Mouse (Mus musculus) MEL (cell line): ENCODE data around the gene Kdm1a.

Experiments
- CTCF ChIP-seq, 3 experiments: IDR thresholded peaks in 2 of 3; conservative IDR thresholded peaks in 1 of 3; 2 replicates each; pipeline ENCODE4 v1.5.1; 2011 to 2012; ENCODE audit warnings: low read length in 3 of 3, low read depth in 2 of 3, mild to moderate bottlenecking in 2 of 3, improper control_type of control experiment in 1 of 3, inconsistent platforms in 1 of 3, mixed read lengths in 1 of 3, moderate library complexity in 1 of 3; ENCODE audit not compliant: control insufficient read depth in 1 of 3, insufficient read depth in 1 of 3, poor library complexity in 1 of 3, severe bottlenecking in 1 of 3
- EP300 ChIP-seq, 2 experiments: IDR thresholded peaks; 2 replicates each; pipeline ENCODE4 v1.6.1; 2011; ENCODE audit warnings: improper control_type of control experiment in 2 of 2, low read length in 2 of 2, low read depth in 1 of 2, mild to moderate bottlenecking in 1 of 2
- MEF2A ChIP-seq: IDR thresholded peaks from 2 replicates; pipeline ENCODE4 v1.6.1; 2014; ENCODE audit warnings: low read depth, mild to moderate bottlenecking, inconsistent platforms, low read length, improper control_type of control experiment; ENCODE audit not compliant: poor library complexity, insufficient replicate concordance, severe bottlenecking; ENCODE audit errors: extremely low read depth

DNA sequence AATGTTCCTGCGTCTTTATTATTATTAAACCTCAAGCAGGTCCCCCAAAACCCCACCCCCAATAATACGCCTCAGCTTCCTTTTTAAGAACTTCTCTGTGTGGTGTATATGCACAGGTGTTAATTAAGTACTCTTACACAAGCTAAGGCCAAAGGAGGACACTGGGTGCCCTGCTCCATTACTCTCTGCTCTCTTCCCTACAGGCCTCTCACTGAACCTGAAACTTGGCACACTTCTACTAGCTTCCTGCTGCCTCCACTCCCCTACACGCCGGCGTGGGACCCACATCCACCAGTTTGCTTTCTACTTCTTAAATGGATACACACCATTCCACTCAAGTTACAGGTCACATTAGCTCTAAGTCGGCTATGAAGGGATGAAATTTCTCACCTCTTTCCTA, 7.3 kb downstream of the Kdm1a start:
- TF ChIP-seq EP300 (IDR thresholded peaks at IDR 0.05; ENCODE audit: low read depth in 1 of 2, low read length in 2 of 2) (no peak), CTCF (IDR thresholded peaks at IDR 0.05 in 2 of 3, conservative IDR thresholded peaks at IDR 0.05 in 1 of 3; ENCODE audit: control insufficient read depth in 1 of 3, insufficient read depth in 1 of 3, low read depth in 2 of 3, low read length in 3 of 3, poor library complexity in 1 of 3, severe bottlenecking in 1 of 3) (no peak), MEF2A (no peak)
